Mouse (Mus musculus) heart, embryonic 10.5 days (tissue): ENCODE measurements around the gene Cyp8b1. TPM values are rescaled to one million over a fixed set of nuclear protein-coding genes. Genes with fewer than 3 reads are reported as not detected.

Source experiments
- DNase-seq: peaks from one replicate; pipeline ENCODE4 v3.0.0-alpha.2; 2017; ENCODE audit warnings: low spot score
- H3K27ac ChIP-seq: fragments of 300-500 bp; sonication (generic); 2 replicates; pipeline ENCODE4 v1.5.1; 2016; ENCODE audit warnings: mild to moderate bottlenecking
- H3K27me3 ChIP-seq: fragments of 300-500 bp; sonication (generic); 2 replicates; pipeline ENCODE4 v1.6.1; 2016; ENCODE audit warnings: mild to moderate bottlenecking; ENCODE audit not compliant: poor library complexity, insufficient read depth, severe bottlenecking
- H3K36me3 ChIP-seq: fragments of 300-500 bp; sonication (generic); 2 replicates; pipeline ENCODE4 v1.6.1; 2016; ENCODE audit warnings: mild to moderate bottlenecking, moderate library complexity
- H3K4me1 ChIP-seq: fragments of 300-500 bp; sonication (generic); 2 replicates; pipeline ENCODE4 v1.6.1; 2016; ENCODE audit warnings: mild to moderate bottlenecking
- H3K4me3 ChIP-seq: fragments of 300-500 bp; sonication (generic); 2 replicates; pipeline ENCODE4 v1.5.1; 2016; ENCODE audit warnings: mild to moderate bottlenecking, moderate library complexity
- H3K9me3 ChIP-seq: fragments of 300-500 bp; sonication (generic); 2 replicates; pipeline ENCODE4 v1.6.1; 2016; ENCODE audit warnings: mild to moderate bottlenecking, moderate library complexity
- WGBS: fragments of 180-500 bp; shearing (Covaris S2); methylation state at CpG from one replicate; pipeline ENCODE4 v1.1.7; 2016; 5-methylcytosine and 5-hydroxymethylcytosine counted together
- polyA plus RNA-seq: library from polyadenylated mRNA; unstranded; fragments of >200 nt; fragmentation: Nextera tagmentation; extraction: Ambion mirVana; gene quantifications from 2 replicates; pipeline ENCODE4 v1.2.1, GENCODE M21; 2016

Cyp8b1 gene
- polyA plus RNA-seq, 1 experiment from 2014 or later, result not detected

GRCm38 (mm10) chr9:121909635-121910034 is 6.5 kb downstream of the Cyp8b1 start:
- Histone ChIP-seq H3K4me1 (peaks cover 16% of the 10 kb centered on the region), H3K36me3 (no peaks in the 10 kb centered on the region), H3K9me3 (no peaks in the 10 kb centered on the region), H3K27me3 (peaks cover 16% of the 10 kb centered on the region; the same call in 1 of the 2 replicates), H3K27ac (no peak overlapping the region), H3K4me3 (no peak overlapping the region)
- WGBS, result 65% methylated on average over 6 of the region's 6 CpGs
- no peak for DNase-seq

GRCm38 (mm10) chr9:121908321-121908720 is 7.8 kb downstream of the Cyp8b1 start:
- Histone ChIP-seq H3K27me3 (0 out of 2 replicates have a peak, but pooled peaks cover 6% of the 10 kb centered on the region), H3K27ac (no peak overlapping the region), H3K36me3 (no peaks in the 10 kb centered on the region), H3K4me3 (no peak overlapping the region), H3K4me1 (peaks cover 16% of the 10 kb centered on the region), H3K9me3 (no peaks in the 10 kb centered on the region)
- WGBS, result 89% methylated on average over 17 of the region's 17 CpGs
- DNase-seq, result no peak

GRCm38 (mm10) chr9:121907356-121908070 is 8.6 kb downstream of the Cyp8b1 start:
- peaks cover 16% of the 10 kb centered on the region for H3K4me1 ChIP-seq
- DNase-seq, result no peak
- no peaks in the 10 kb centered on the region for H3K9me3 ChIP-seq
- no peak overlapping the region for H3K4me3 ChIP-seq
- H3K27me3 ChIP-seq, result no peaks in the 10 kb centered on the region
- no peaks in the 10 kb centered on the region for H3K36me3 ChIP-seq
- 71% methylated on average over 10 of the region's 10 CpGs for WGBS
- H3K27ac ChIP-seq, result no peak overlapping the region

GRCm38 (mm10) chr9:121906456-121906855 is 9.6 kb downstream of the Cyp8b1 start:
- no peak for DNase-seq
- Histone ChIP-seq H3K4me1 (peaks cover 19% of the 10 kb centered on the region), H3K27ac (no peak overlapping the region), H3K4me3 (no peak overlapping the region), H3K27me3 (no peaks in the 10 kb centered on the region), H3K36me3 (no peaks in the 10 kb centered on the region), H3K9me3 (no peaks in the 10 kb centered on the region)
- 79% methylated on average over 5 of the region's 5 CpGs for WGBS

- Histone ChIP-seq H3K36me3 (no peaks in the 10 kb centered on the region), H3K4me3 (no peak overlapping the region), H3K27ac (no peak overlapping the region), H3K27me3 (no peaks in the 10 kb centered on the region), H3K4me1 (peaks cover 20% of the 10 kb centered on the region), H3K9me3 (no peaks in the 10 kb centered on the region)
- WGBS, result 83% methylated on average over 4 of the region's 4 CpGs
- DNase-seq, result no peak
These were observed 10.4 kb downstream of the Cyp8b1 start for GRCm38 (mm10) chr9:121905556-121906185.

GRCm38 (mm10) chr9:121904946-121905345 is 11.2 kb downstream of the Cyp8b1 start:
- Histone ChIP-seq H3K9me3 (no peaks in the 10 kb centered on the region), H3K4me1 (peaks cover 20% of the 10 kb centered on the region), H3K4me3 (no peak overlapping the region), H3K27ac (no peak overlapping the region), H3K27me3 (no peaks in the 10 kb centered on the region), H3K36me3 (no peaks in the 10 kb centered on the region)
- WGBS, result 85% methylated on average over 7 of the region's 7 CpGs
- no peak for DNase-seq

GRCm38 (mm10) chr9:121904319-121904718 is 11.8 kb downstream of the Cyp8b1 start:
- WGBS, result 86% methylated on average over 4 of the region's 4 CpGs
- no peaks in the 10 kb centered on the region for H3K9me3 ChIP-seq

GRCm38 (mm10) chr9:121903476-121904305 is 12.4 kb downstream of the Cyp8b1 start:
- Histone ChIP-seq H3K27ac (no peak overlapping the region), H3K36me3 (no peaks in the 10 kb centered on the region)

More at GRCm38 (mm10) chr9:121904319-121904718, 11.8 kb downstream of the Cyp8b1 start:
- Histone ChIP-seq H3K27ac (no peak overlapping the region), H3K27me3 (no peaks in the 10 kb centered on the region), H3K4me1 (peaks cover 15% of the 10 kb centered on the region), H3K4me3 (no peak overlapping the region), H3K36me3 (no peaks in the 10 kb centered on the region)
- no peak for DNase-seq

GRCm38 (mm10) chr9:121901710-121902700 is 14.1 kb downstream of the Cyp8b1 start:
- H3K27ac ChIP-seq, result 0 out of 2 replicates have a peak overlapping the region, but pooled peaks have one; percentile 33
- no peak for DNase-seq
- H3K36me3 ChIP-seq, result no peaks in the 10 kb centered on the region
- H3K4me3 ChIP-seq, result no peak overlapping the region
- no peaks in the 10 kb centered on the region for H3K9me3 ChIP-seq
- H3K27me3 ChIP-seq, result no peaks in the 10 kb centered on the region
- 67% methylated on average over 5 of the region's 5 CpGs for WGBS
- peaks cover 20% of the 10 kb centered on the region for H3K4me1 ChIP-seq

More at GRCm38 (mm10) chr9:121903476-121904305, 12.4 kb downstream of the Cyp8b1 start:
- Histone ChIP-seq H3K4me3 (no peak overlapping the region), H3K4me1 (peaks cover 17% of the 10 kb centered on the region), H3K27me3 (no peaks in the 10 kb centered on the region), H3K9me3 (no peaks in the 10 kb centered on the region)
- WGBS, result 73% methylated on average over 8 of the region's 8 CpGs
- DNase-seq, result no peak

GRCm38 (mm10) chr9:121900282-121900855 is 15.7 kb downstream of the Cyp8b1 start:
- H3K27ac ChIP-seq, result no peak overlapping the region
- H3K27me3 ChIP-seq, result no peaks in the 10 kb centered on the region
- no peaks in the 10 kb centered on the region for H3K9me3 ChIP-seq
- H3K4me3 ChIP-seq, result no peak overlapping the region
- no peak for DNase-seq
- peaks cover 23% of the 10 kb centered on the region for H3K4me1 ChIP-seq
- WGBS, result 68% methylated on average over 5 of the region's 5 CpGs
- H3K36me3 ChIP-seq, result no peaks in the 10 kb centered on the region

GRCm38 (mm10) chr9:121899306-121899705 is 16.8 kb downstream of the Cyp8b1 start:
- Histone ChIP-seq H3K36me3 (no peaks in the 10 kb centered on the region), H3K27me3 (no peaks in the 10 kb centered on the region), H3K4me1 (peaks cover 19% of the 10 kb centered on the region), H3K27ac (no peak overlapping the region), H3K9me3 (no peaks in the 10 kb centered on the region), H3K4me3 (no peak overlapping the region)
- DNase-seq, result no peak
- WGBS, result 30% methylated on average over 6 of the region's 6 CpGs

- Histone ChIP-seq H3K27ac (no peak within 1 kb of the TSS), H3K4me3 (no peak within 1 kb of the TSS), H3K9me3 (no peaks in the 10 kb centered on the region), H3K27me3 (no peaks in the 10 kb centered on the region), H3K36me3 (no peaks in the 10 kb centered on the region), H3K4me1 (peaks cover 23% of the 10 kb centered on the region)
- DNase-seq, result no peak
- WGBS, result 82% methylated on average over 9 of the region's 9 CpGs
These were observed 17.9 kb downstream of the Cyp8b1 start, which contains the start of gene Ackr2 for GRCm38 (mm10) chr9:121898245-121898644. Ackr2 (plus strand) TSS chr9:121898355.
